Mouse (Mus musculus) liver, adult (tissue): ENCODE data around the gene Tmprss11e.

Experiments
- GATA4 ChIP-seq: IDR thresholded peaks from 2 replicates; pipeline ENCODE4 v1.6.1; 2014; ENCODE audit warnings: mild to moderate bottlenecking, low read length; ENCODE audit not compliant: insufficient replicate concordance

Tmprss11e gene

DNA sequence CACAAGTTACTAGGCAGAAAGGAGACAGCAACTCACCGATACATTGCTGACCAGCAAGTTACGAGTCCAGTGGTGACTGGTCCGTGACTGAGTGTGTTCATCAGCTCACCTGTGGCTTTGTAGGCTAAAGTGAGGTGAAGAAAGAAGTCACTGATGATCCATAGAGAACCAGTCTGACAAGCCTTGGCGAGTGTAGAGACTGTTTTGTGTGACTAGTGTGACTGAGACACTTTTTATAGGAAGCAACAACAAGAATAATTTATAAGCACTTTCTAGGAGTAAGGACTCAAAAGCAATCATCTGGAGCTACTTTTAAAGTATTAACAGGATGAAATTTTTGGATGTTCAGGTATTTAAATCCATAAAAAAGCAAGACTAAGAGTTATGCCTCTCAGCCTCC is at the start of gene Tmprss11e:
Gene Tmprss11e (minus strand): TSS at position 101 of the 400 bp plus-strand sequence.
- TF ChIP-seq GATA4, result no peak

DNA sequence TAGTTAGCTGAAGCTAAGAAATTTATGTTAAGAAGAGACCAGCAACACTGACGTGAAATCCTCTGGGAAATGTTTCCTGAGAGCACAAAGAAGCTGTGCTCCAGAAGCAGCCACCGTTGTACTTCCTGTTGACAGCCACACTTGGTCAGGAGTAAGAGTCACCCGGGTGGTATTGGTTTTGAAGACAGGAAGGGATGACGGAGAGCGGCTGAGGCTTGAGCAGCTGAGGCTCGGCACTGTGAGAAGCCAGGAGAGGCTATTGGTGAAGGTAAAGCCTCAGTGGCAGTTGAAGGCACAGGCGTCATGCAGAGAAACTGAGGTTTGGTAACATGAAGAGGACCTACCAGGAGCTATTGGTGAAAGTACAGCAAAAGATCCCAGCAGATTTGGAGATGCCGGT is 47.2 kb upstream of the Tmprss11e start:
- TF ChIP-seq GATA4, result no peak

DNA sequence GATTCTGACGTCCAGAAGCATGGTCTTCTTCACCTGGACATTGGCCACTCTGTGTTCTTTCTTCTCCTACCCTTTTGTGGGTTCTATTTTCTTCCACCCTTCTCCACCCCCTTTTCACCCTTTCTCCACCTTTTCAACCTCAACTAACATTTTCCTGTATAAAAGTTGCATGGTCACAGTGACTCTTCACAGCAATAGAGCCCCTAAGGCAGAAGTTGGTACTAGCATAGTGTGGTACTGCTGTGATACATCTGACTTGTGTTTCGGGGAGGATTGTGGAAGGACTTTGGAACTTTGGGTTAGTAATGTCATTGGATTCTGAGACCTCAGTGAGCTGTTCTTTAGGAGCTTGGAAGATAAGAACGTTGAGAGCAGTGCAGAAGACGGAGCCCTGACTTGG is 46.6 kb upstream of the Tmprss11e start:
- TF ChIP-seq GATA4, result no peak

DNA sequence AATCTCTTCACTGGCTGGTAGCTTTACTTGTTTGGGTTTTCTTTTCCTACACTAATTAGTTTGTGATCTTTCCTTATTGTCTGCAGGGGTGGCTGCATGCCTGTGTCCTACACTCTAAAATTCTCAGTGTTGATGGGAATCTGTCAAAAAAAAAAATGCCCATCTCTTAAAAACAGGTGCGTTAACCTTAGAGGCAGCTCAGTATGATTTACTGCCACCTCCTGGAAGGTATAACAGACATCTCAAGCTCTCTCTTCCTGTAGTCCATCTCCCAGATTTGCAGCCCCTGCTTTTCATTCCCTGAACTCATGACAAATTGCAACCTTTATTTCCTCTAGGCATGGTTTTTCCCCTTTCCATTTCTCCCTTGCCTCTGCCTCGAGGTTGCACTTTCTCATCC is 44.3 kb upstream of the Tmprss11e start:
- TF ChIP-seq GATA4, result no peak

DNA sequence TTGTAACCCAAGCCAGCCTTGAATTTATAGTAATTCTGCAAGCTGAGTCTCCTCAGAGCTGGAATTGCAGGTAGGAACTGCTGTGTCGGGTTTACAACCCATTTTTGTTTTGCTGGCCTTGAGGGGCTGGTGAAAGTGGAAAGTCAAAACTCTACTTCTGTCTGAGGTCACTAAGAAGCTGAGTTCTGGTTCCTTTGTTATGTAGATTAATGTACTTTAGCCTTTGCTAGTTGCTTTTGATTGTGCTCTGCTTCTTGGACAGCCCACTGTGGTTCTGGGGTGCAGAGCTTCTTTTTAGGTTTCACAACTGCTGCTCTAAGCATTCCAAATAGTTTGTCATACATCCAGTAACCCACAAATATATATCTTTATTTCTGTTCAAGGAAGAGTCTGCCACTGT is 41.2 kb upstream of the Tmprss11e start:
- no peak for TF ChIP-seq GATA4

DNA sequence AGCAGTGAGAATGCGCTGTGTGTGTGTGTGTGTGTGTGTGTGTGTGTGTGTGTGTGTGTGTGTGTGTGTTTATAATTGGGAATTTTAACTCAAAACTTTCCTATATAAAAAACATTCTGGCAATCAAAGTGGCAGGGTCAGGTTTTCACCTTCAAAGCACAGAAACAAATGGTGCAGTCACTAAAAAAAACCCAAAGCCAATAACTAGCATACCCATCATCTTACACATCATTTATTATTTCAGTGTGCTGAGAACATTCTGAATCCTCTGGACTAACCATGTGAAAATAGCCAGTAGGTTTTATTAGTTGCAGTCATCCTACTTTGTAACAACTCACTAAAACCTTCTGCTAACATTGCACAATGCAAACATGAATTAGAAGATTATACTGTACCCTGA is 38.6 kb upstream of the Tmprss11e start:
- TF ChIP-seq GATA4, result no peak

DNA sequence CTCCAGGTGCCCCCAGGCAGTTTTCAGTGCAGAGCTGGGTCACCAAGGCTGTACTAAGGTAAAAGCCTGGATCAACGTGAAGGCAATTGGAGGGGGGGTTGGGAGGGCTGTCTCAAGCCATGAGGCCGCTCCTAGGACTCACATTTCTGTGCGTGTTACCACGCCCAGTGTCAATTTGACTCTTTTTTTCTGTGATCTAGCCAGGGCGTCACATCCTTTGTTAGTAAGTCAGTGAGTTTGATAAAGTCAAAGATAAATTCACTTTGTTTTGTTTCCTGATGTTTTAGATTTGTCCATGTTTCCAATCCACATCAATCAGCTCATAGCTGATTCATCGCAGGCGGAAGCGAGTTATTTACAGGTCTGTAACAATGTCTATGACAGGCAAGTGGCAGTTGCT is 37.4 kb upstream of the Tmprss11e start:
- TF ChIP-seq GATA4, result no peak

DNA sequence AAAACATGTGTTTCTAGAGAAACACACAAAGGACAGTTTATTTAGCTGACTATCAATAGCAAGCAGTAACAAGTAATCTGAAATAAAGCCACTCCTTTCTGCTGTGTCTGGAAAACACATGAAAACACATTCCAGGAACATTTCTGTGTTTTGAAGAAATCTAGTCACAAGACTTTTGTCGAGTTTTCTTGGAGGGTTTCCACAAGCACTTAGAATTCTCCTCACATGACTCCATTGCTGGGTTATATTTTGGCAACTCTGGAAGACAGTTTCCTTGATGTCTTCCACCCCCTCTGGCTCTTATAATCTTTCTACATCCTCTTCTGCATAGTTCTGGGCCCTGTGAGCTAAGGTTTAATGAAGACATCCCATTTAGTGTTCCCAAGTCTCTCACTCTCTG is 32.9 kb upstream of the Tmprss11e start:
- no peak for TF ChIP-seq GATA4

DNA sequence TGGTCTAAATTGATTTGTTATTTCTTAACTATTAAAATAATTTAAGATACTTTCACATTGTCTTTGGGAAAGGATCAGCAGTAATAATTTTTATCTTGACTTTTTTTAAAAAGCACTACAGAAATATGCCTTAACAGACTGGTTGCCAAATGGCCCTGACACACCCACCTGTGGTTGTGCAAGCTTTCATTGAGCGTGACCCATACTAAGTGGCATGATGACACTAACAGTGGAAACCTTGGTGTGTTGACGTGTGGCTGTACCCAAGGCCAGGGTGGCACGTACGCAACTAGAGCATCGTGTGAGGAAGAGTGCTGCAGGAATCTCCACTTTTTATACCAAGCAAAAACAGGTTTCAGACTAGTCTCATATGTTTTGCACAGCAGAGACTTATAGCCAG is 31.3 kb upstream of the Tmprss11e start:
- no peak for TF ChIP-seq GATA4

DNA sequence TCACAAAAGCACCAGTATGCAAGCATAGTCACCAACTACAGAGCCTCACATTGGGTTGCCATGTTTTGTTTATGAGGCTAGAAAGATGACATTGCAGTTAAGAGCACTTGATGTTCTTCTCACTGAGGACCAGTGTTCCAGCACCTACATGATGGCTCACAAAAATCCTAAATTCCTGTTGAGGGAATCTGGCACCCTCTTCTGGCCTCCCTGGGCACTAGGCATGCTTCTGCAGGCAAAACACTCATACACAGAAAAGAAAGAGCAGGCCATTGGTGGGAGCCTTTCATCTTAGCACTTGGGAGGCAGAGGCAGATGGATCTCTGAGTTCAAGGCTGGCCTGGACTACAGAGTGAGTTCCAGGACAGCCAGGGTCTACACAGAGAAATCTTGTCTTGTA is 25.4 kb upstream of the Tmprss11e start:
- TF ChIP-seq GATA4, result no peak

DNA sequence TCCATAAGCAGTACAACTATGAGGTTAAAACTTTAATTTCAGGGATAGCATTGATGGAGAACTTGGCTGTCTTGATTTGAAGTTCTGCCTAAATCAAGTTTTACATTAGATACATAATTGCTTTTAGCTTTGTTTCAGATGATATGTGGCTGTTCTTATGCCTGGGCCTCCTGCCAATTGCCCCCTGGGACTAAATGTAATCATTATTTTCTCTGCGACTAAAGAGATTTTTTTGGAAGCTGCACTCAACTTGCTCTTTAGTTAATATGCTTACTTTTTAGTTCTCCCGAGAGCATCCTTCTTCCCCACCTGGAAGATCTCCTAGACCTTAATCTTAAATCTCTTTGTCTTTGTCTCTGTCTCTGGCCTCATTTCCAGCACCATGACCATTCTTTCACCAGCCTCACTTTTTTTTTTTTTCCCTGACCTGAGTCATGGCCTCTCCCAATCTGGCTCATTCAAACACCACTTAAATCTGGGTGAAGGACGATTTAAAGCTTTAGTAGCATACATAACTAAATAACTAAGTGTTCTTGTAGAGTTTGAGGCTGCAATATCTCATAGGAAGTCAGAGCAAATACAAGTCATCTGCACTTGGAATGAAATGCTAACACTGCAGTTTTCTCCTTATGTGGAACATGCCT is 23.5 kb upstream of the Tmprss11e start:
- TF ChIP-seq GATA4, result no peak

DNA sequence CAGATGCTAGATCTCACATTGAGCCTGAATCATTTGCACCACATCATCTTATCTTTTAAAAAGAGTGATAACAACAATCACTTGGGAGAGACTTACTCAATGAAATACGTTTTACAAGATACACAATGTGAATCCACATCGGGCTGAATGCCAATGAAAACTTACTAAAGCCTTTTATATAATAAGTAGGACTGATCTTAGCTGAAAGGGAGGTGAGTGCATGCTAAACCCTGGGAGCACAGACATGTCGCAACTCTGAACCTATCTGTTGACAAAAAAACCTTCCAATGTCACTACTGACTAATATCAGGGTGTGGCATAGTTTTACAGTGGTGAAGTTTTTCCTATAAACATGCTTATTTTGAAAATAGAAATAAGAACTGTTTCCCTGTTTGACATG is 2.8 kb downstream of the Tmprss11e start:
- TF ChIP-seq GATA4, result no peak

DNA sequence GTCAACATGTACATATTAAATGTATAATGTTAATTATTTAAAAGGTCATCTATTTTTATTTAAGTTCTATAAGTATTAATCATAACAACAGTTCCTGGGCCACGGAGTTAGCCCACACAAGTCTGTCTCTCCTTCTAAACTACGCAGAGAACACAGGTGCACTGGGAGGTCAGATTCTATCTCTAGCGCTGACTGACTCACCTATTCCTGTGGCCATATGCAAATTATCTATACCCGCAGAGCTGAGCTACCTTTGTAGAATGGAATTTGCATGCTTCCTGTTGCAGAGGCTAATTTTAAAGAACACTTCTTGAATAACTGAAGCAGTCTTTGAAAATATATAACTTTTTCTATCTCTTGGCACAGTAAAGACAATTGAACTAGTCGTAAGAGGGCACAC is 4.5 kb downstream of the Tmprss11e start:
- TF ChIP-seq GATA4, result no peak

DNA sequence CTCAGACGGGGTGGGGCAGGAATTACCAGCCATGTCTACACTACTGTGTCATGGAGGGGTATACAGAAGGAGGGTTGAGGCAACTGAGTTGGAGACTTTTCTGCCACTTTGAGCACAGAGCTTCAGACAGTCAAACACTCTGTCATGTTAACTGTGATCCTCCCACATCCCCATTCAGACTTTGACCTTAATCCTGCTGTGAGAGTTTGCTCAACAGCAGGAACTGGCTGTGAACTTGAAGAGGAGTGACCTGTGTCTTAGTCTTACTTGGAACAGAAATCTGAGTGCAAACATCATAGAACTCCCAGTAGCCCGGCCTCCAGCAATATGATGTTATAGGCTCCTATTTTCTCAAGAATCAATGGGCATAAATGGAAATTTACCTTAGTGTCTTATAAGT is 9.8 kb downstream of the Tmprss11e start:
- no peak for TF ChIP-seq GATA4

DNA sequence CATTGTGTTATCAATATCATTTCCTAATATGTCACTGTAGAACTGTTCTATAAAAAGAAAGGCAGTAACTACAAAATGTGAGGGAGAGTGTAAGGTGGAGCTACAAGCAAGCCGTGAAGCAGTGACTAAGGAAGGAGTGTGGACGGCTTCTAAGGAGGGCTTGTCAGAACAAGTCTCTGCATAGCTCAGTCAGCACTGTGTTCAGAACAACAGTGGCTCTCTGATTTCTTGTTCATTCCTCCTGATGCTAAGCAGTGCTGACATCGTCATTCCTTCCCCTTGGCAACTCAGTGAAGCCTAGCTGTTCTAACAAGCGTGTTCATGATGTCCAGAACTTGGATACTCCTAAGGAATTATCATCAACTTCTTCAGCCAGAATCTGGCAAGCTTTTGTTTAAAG is 15.0 kb downstream of the Tmprss11e start:
- TF ChIP-seq GATA4, result no peak

DNA sequence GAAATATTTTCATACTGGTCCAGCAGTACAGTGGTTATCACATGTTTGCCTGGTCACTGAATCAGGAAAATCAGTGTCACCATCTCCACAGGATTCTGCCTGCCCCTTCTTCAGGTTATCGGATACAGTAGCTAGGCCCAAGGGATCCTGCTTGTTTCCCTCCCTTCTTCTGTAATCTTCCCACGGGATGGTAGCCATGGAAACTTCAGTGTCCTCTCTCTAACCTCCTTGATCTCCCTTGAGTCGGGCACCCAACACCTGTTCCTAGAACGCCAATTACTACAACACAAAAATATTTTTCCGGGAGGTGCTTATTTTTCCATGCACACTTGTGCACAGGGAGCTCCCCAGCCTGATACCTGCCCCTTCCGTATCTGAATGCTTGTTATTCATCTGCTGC is 17.0 kb downstream of the Tmprss11e start:
- TF ChIP-seq GATA4, result no peak

DNA sequence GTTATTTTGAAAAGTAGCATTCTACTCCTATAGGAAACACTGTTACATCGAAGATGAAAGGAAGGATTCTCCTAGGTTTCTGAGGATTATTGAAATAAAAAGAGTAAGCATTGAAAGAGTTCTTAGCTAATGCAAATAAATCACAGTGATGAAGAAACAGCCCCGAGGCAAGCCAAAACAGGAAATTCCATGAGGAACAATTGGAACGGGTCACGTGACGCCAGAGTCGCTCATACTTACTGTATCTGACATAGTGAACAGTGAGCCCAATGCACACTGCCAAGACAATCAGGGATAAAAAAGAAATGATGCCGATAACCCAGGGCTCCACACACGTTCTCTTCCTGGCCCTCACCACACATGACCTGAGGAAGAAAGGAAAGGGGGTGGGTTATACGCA is 18.6 kb downstream of the Tmprss11e start:
- TF ChIP-seq GATA4, result no peak
